Mouse (Mus musculus): Measurements from ENCODE around the gene Hdac4.

DNA sequence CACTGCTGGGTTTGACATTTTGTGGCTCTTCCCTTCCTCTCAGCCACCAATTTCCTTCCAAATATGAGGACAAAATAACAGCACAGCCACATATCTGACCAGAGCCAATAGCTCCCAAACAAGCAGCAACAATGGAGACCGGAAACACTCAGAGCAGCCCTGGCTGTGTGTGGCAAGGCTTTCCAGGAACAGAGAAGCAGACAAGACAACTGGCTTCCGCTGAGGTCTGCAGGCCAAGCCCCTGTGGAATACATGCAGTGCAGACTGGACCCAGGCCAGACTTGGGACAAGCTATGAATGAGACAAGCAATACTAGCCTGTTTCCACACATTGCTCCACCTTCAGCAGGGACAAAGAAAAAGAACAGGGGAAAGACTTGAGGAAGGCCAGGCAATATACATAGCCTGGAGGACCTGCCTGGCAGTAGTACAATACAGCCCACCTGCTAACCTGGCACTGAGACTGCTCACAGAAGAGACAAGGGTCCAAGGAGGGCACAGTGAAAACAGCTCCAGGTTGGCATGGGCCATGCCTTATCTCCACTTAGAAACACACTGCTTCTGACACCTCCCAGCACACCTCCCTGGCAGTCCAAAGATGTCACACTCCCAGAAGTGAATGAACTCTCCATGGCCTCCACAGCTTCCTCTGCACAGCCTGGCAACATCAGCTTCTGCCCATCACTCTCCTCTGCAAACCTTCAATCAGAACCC is 58.2 kb downstream of the Hdac4 start:
- TF ChIP-seq USF1 (IDR thresholded peaks at IDR 0.05; ENCODE audit: low read depth) (no peak), TCF3 (IDR thresholded peaks at IDR 0.05; ENCODE audit: insufficient read length, low read depth) (no peak), POLR2A (IDR thresholded peaks at IDR 0.05; ENCODE audit: insufficient read length, low read depth) (no peak), MYOD1 (IDR thresholded peaks at IDR 0.05; ENCODE audit: control insufficient read depth in 1 of 3, insufficient read length in 2 of 3, low read depth in 2 of 3) (no peak)

Measured in myocyte (in vitro differentiated cells).